Mouse (Mus musculus) macrophage (primary cell): Measurements from ENCODE around the gene Apoa5. TPM values are rescaled to one million over a fixed set of nuclear protein-coding genes. Genes with fewer than 3 reads are reported as not detected.
"Not testable (repeated sequence)": the region's sequence is repeated elsewhere in the genome, so short reads cannot be mapped to it uniquely, and the experiment has no call there.

Experiments
- H3K27ac ChIP-seq: fragments of 350-480 bp; formaldehyde crosslinking; 2 replicates; pipeline ENCODE4 v1.9.0; 2021
- H3K36me3 ChIP-seq: fragments of 350-480 bp; formaldehyde crosslinking; 2 replicates; pipeline ENCODE4 v1.9.0; 2021; ENCODE audit errors: inconsistent target
- H3K4me3 ChIP-seq: fragments of 350-480 bp; formaldehyde crosslinking; 2 replicates; pipeline ENCODE4 v1.9.0; 2021; ENCODE audit errors: inconsistent target
- H3K79me2 ChIP-seq: fragments of 350-480 bp; formaldehyde crosslinking; 2 replicates; pipeline ENCODE4 v1.9.0; 2021; ENCODE audit errors: inconsistent target
- WGBS: methylation state at CpG from one replicate; pipeline ENCODE4 v1.1.7; 2026; ENCODE audit warnings: inconsistent platforms; ENCODE audit not compliant: missing documents; 5-methylcytosine and 5-hydroxymethylcytosine counted together
- polyA plus RNA-seq: library from polyadenylated mRNA; stranded (reverse); fragments of 250-400 nt; gene quantifications from 3 replicates; pipeline ENCODE4 v1.2.4, GENCODE M21; 2018; ENCODE audit warnings: inconsistent platforms

Gene Apoa5
- polyA plus RNA-seq, 1 experiment from 2014 or later = not detected

DNA sequence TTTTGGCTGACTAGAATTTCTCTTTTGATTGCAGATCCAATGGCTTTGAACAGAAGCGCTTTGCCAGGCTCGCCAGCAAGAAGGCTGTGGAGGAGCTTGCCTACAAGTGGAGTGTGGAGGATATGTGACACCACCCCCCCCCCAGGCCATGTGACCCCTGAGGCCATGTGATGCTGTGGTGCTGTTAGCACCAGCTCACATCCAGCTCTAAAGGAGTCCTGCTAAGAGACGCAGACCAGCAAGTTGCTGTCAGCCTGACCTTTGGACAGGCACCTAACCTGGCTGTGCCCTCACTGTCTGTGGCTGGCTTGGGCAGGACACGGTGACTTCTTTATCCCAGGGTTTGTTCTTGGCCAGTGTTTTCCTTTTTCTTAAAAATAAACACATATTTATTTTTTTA lies 29.9 kb downstream of the Apoa5 start:
- no peaks in the 10 kb centered on the region for H3K79me2 ChIP-seq
- no peak overlapping the region for H3K27ac ChIP-seq
- H3K4me3 ChIP-seq = no peak overlapping the region
- peaks cover 50% of the 10 kb centered on the region for H3K36me3 ChIP-seq
- WGBS = 95% methylated on average over 4 of the region's 4 CpGs

DNA sequence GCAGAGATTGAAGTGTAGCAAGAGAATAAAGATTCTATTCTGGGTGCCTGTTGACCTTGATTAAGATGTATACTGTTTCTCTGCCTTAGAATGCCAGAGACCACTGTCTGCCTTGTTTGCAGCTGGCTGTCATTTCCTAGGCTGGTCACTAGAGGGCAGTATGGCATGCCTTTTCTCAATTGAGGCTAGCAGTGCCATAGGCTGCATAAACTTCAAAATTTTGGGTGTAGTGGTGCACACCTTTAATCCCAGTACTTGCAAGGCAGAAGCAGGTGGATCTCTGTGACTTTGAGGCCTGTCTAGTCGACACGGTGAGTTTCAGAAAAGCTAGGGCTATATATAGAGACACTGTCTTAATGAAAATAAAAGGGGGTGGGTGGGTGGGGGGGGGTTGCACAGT lies 33.7 kb downstream of the Apoa5 start:
- H3K79me2 ChIP-seq = no peaks in the 10 kb centered on the region
- WGBS = 20% methylated on average over 2 of the region's 2 CpGs
- peaks cover 21% of the 10 kb centered on the region; the same call in 1 of the 2 replicates for H3K36me3 ChIP-seq
- H3K27ac ChIP-seq = no peak overlapping the region
- H3K4me3 ChIP-seq = no peak overlapping the region

- Histone ChIP-seq H3K36me3 (no peaks in the 10 kb centered on the region), H3K27ac (no peak overlapping the region), H3K79me2 (no peaks in the 10 kb centered on the region), H3K4me3 (no peak overlapping the region)
- WGBS = 21% methylated on average over 6 of the region's 7 CpGs
Measured at GRCm38 (mm10) chr9:46309121-46309520, 40.7 kb downstream of the Apoa5 start.

GRCm38 (mm10) chr9:46314507-46314906 lies 46.1 kb downstream of the Apoa5 start:
- H3K27ac ChIP-seq = no peak overlapping the region
- no peak overlapping the region for H3K4me3 ChIP-seq
- 13% methylated on average over 4 of the region's 4 CpGs for WGBS
- H3K79me2 ChIP-seq = no peaks in the 10 kb centered on the region
- H3K36me3 ChIP-seq = no peaks in the 10 kb centered on the region

GRCm38 (mm10) chr9:46314921-46315320 lies 46.5 kb downstream of the Apoa5 start:
- Histone ChIP-seq H3K36me3 (no peaks in the 10 kb centered on the region), H3K79me2 (no peaks in the 10 kb centered on the region), H3K4me3 (no peak overlapping the region), H3K27ac (no peak overlapping the region)
- whole genome bisulfite sequencing = 40% methylated on average over 2 of the region's 2 CpGs

DNA sequence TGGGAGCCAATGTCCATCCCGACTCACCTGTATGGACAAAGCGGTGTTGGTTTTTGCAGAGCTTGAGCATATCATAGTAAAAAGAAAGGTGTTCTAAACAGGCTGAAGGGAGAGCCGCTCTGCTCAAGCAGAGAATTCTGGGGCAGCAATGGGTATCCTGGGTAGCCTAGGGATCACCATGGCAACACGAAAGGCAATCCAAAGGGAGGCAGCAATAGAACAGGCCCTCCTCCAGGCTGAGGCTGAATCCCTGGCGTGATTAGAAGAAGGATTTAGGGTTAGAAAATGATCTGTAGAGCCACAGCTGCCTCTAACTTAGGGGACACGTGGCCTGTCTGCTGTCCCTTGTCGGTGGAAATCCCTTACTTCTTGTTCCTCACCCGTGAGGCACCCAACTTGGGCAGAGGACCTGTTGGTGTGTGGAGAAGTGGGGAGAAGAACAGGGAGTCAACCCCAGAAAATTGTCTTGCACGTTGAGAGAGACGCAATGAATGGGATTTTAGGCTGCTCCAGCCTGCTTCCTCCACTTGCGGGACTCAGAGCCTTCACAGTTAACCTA lies 47.5 kb downstream of the Apoa5 start:
- H3K36me3 ChIP-seq = no peaks in the 10 kb centered on the region
- H3K27ac ChIP-seq = no peak overlapping the region
- no peak overlapping the region for H3K4me3 ChIP-seq
- 87% methylated on average over 11 of the region's 11 CpGs for WGBS
- no peaks in the 10 kb centered on the region for H3K79me2 ChIP-seq

GRCm38 (mm10) chr9:46316388-46316787 lies 48.0 kb downstream of the Apoa5 start:
- H3K27ac ChIP-seq = no peak overlapping the region
- no peaks in the 10 kb centered on the region for H3K79me2 ChIP-seq
- 78% methylated on average over 5 of the region's 5 CpGs for WGBS
- no peak overlapping the region for H3K4me3 ChIP-seq
- H3K36me3 ChIP-seq = no peaks in the 10 kb centered on the region

- Histone ChIP-seq H3K36me3 (no peaks in the 10 kb centered on the region), H3K79me2 (no peaks in the 10 kb centered on the region), H3K27ac (no peak overlapping the region), H3K4me3 (no peak overlapping the region)
- 79% methylated on average over 8 of the region's 8 CpGs for WGBS
Measured at GRCm38 (mm10) chr9:46316909-46317308, 48.5 kb downstream of the Apoa5 start.

DNA sequence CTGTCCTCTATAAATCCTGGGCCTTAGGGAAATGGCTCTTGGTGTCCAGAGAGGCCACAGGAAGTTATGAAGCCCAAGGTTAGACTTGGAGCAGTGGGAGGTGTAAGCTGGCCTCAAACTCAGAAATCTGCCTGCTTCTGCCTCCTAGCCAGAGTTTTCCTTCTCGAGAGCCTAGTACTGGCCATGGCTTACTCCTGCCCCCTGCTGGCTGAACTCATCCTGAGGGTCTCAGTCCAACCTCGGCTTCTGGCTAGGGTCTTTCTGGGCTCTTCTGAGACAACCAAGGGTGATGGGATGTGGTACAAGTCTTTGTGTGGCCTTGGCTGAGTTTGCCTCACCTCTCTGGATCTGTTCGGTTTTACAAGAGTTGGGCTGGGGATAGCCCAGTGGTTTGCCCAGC lies 49.5 kb downstream of the Apoa5 start:
- 92% methylated on average over 3 of the region's 3 CpGs for WGBS
- Histone ChIP-seq H3K27ac (no peak overlapping the region), H3K79me2 (no peaks in the 10 kb centered on the region), H3K36me3 (no peaks in the 10 kb centered on the region), H3K4me3 (no peak overlapping the region)

DNA sequence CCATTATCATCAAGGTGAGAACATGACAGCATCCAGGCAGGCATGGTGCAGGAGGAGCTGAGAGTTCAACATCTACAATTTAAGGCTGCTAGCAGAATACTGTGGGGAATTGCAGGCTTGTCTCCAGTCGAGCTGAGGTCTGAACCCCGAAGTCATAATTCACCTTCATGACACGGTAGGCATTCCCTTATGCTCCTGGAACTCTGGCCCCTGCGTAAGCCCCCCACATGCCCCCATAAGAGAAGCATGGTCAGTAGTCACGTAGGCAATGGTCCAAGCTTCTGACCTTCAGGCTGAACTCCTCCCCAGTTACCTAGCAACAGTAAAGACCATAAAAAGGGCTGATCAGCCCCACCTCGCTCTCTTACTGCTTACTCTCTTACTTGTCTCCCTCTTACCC lies 51.5 kb downstream of the Apoa5 start, which contains the start of gene 4931429L15Rik:
Gene 4931429L15Rik (minus strand): TSS at position 101 of the 400 bp plus-strand sequence.
- not testable (repeated sequence) for H3K36me3 ChIP-seq, H3K4me3 ChIP-seq, H3K79me2 ChIP-seq, H3K27ac ChIP-seq
- 74% methylated on average over 6 of the region's 6 CpGs for WGBS

DNA sequence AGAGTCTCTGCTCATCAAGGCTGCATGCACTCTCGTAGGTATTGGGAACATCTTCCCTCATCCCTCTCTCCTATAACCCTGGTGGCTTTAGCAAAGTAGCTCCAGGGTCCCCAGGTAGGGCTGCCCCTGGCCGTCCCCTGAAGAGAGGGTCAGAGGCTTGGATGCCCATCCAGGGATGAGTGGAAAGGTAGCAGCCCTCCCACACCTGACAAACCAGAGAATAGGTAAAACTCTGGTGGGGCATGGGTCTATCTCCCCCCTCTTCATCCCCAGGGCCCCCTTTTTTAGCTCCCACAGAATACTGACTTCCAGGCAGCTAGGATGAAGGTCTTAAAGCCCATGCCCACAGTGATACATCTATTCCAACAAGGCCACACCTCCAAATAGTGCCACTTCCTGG lies 52.0 kb downstream of the Apoa5 start:
- no peaks in the 10 kb centered on the region for H3K79me2 ChIP-seq
- H3K27ac ChIP-seq = no peak overlapping the region
- H3K4me3 ChIP-seq = no peak overlapping the region
- H3K36me3 ChIP-seq = no peaks in the 10 kb centered on the region
- WGBS = 85% methylated on average over 2 of the region's 2 CpGs

Other genes starting within 250 kb of the Apoa5 start
- gene Apoa1, start 40.1 kb upstream of the Apoa5 start, polyA plus RNA-seq = not detected in 3 replicates
- not detected in 3 replicates for gene Apoc3, start 33.0 kb upstream of the Apoa5 start, polyA plus RNA-seq
- not detected in 3 replicates for gene Apoa4, start 27.9 kb upstream of the Apoa5 start, polyA plus RNA-seq
- gene Zpr1, start 4.4 kb downstream of the Apoa5 start, polyA plus RNA-seq = 23.0 to 37.5 TPM (median 26.9 TPM) in 3 replicates
- 9.0 to 26.1 TPM (median 11.5 TPM) in 3 replicates for gene Bud13, start 14.4 kb downstream of the Apoa5 start, polyA plus RNA-seq
- not detected in 3 replicates for gene 4931429L15Rik, start 51.4 kb downstream of the Apoa5 start, polyA plus RNA-seq